Mouse (Mus musculus) heart, embryonic 15.5 days (tissue): ENCODE data around the gene Serpine2. TPM values are rescaled to one million over a fixed set of nuclear protein-coding genes. Genes with fewer than 3 reads are reported as not detected.

Experiments used
- ATAC-seq: fragments of 200-750 bp; cut with Nextera tagmentation; replicated peaks from 2 replicates; pipeline ENCODE4 v1.8.0; 2017; ENCODE audit warnings: low read depth, moderate TSS enrichment; ENCODE audit not compliant: insufficient number of reproducible peaks, insufficient read depth, low FRiP score
- H3K27ac ChIP-seq: fragments of 300-500 bp; sonication (generic); 2 replicates; pipeline ENCODE4 v1.5.1; 2015; ENCODE audit warnings: mild to moderate bottlenecking, inconsistent platforms
- H3K27me3 ChIP-seq: fragments of 300-500 bp; sonication (generic); 2 replicates; pipeline ENCODE4 v1.6.1; 2015; ENCODE audit warnings: inconsistent platforms
- H3K36me3 ChIP-seq: fragments of 300-500 bp; sonication (generic); 2 replicates; pipeline ENCODE4 v1.6.1; 2015; ENCODE audit warnings: mild to moderate bottlenecking, inconsistent platforms
- H3K4me1 ChIP-seq: fragments of 300-500 bp; sonication (generic); replicated peaks from 2 replicates; pipeline ENCODE4 v1.6.1; 2015; ENCODE audit warnings: inconsistent platforms
- H3K4me2 ChIP-seq: fragments of 300-500 bp; sonication (generic); 2 replicates; pipeline ENCODE4 v1.6.1; 2015; ENCODE audit warnings: inconsistent platforms, mild to moderate bottlenecking, moderate library complexity
- H3K4me3 ChIP-seq: fragments of 300-500 bp; sonication (generic); 2 replicates; pipeline ENCODE4 v1.5.1; 2015; ENCODE audit warnings: mild to moderate bottlenecking, inconsistent platforms
- H3K9ac ChIP-seq: fragments of 300-500 bp; sonication (generic); 2 replicates; pipeline ENCODE4 v1.6.1; 2015; ENCODE audit warnings: mild to moderate bottlenecking, inconsistent platforms
- H3K9me3 ChIP-seq: fragments of 300-500 bp; sonication (generic); replicated peaks from 2 replicates; pipeline ENCODE4 v1.6.1; 2016; ENCODE audit warnings: inconsistent platforms
- WGBS: fragments of 180-500 bp; shearing (Covaris S2); methylation state at CpG from one replicate; pipeline ENCODE4 v1.1.7; 2015; ENCODE audit warnings: mixed read lengths; 5-methylcytosine and 5-hydroxymethylcytosine counted together
- polyA plus RNA-seq: library from polyadenylated mRNA; unstranded; fragments of >200 nt; fragmentation: Nextera tagmentation; extraction: Ambion mirVana; gene quantifications from 2 replicates; pipeline ENCODE4 v1.2.1, GENCODE M21; 2015

Serpine2 gene
- polyA plus RNA-seq, 1 experiment from 2014 or later, result 99.4 TPM

- no peaks in the 10 kb centered on the region for H3K36me3 ChIP-seq
- H3K4me1 ChIP-seq, result peaks cover 12% of the 10 kb centered on the region
- 36% methylated on average over 5 of the region's 5 CpGs for WGBS
- no peak overlapping the region for H3K4me2 ChIP-seq
- H3K4me3 ChIP-seq, result no peak overlapping the region
- no peak overlapping the region for H3K9ac ChIP-seq
- H3K27ac ChIP-seq, result no peak overlapping the region
- no peaks in the 10 kb centered on the region for H3K9me3 ChIP-seq
- 0 out of 2 replicates have a peak, but pooled peaks have one; percentile 35 for ATAC-seq
- H3K27me3 ChIP-seq, result no peaks in the 10 kb centered on the region
Observed at GRCm38 (mm10) chr1:79806865-79807264, 54.1 kb downstream of the Serpine2 start.

- ATAC-seq, result no peak
- no peaks in the 10 kb centered on the region for H3K36me3 ChIP-seq
- no peak overlapping the region for H3K4me2 ChIP-seq
Observed at GRCm38 (mm10) chr1:79803614-79804013, 57.4 kb downstream of the Serpine2 start.

GRCm38 (mm10) chr1:79802858-79803427 is 58.0 kb downstream of the Serpine2 start:
- WGBS, result 72% methylated on average over 11 of the region's 11 CpGs
- no peak overlapping the region for H3K27ac ChIP-seq

More at GRCm38 (mm10) chr1:79803614-79804013, 57.4 kb downstream of the Serpine2 start:
- 82% methylated on average over 7 of the region's 7 CpGs for WGBS
- Histone ChIP-seq H3K9me3 (no peaks in the 10 kb centered on the region), H3K27ac (no peak overlapping the region), H3K9ac (no peak overlapping the region), H3K4me3 (no peak overlapping the region), H3K27me3 (no peaks in the 10 kb centered on the region), H3K4me1 (peaks cover 7% of the 10 kb centered on the region)

GRCm38 (mm10) chr1:79797084-79797483 is 63.9 kb downstream of the Serpine2 start:
- no peak overlapping the region for H3K4me2 ChIP-seq
- H3K27ac ChIP-seq, result no peak overlapping the region
- H3K4me1 ChIP-seq, result peaks cover 7% of the 10 kb centered on the region; the same call in 1 of the 2 replicates
- H3K9me3 ChIP-seq, result no peaks in the 10 kb centered on the region
- H3K4me3 ChIP-seq, result no peak overlapping the region
- H3K36me3 ChIP-seq, result no peaks in the 10 kb centered on the region
- no peak for ATAC-seq
- 48% methylated on average over 3 of the region's 3 CpGs for WGBS
- H3K27me3 ChIP-seq, result no peaks in the 10 kb centered on the region
- no peak overlapping the region for H3K9ac ChIP-seq

More at GRCm38 (mm10) chr1:79802858-79803427, 58.0 kb downstream of the Serpine2 start:
- Histone ChIP-seq H3K4me3 (no peak overlapping the region), H3K9ac (no peak overlapping the region), H3K9me3 (no peaks in the 10 kb centered on the region), H3K4me2 (no peak overlapping the region), H3K36me3 (no peaks in the 10 kb centered on the region), H3K27me3 (no peaks in the 10 kb centered on the region), H3K4me1 (peaks cover 7% of the 10 kb centered on the region)
- no peak for ATAC-seq

- Histone ChIP-seq H3K36me3 (peaks cover 15% of the 10 kb centered on the region), H3K9me3 (no peaks in the 10 kb centered on the region), H3K27me3 (no peaks in the 10 kb centered on the region), H3K27ac (no peak overlapping the region), H3K4me1 (peaks cover 3% of the 10 kb centered on the region; the same call in 1 of the 2 replicates), H3K4me3 (no peak overlapping the region), H3K9ac (no peak overlapping the region), H3K4me2 (no peak overlapping the region)
- 56% methylated on average over 7 of the region's 7 CpGs for WGBS
- ATAC-seq, result no peak
Observed at GRCm38 (mm10) chr1:79786267-79786927, 74.6 kb downstream of the Serpine2 start.

GRCm38 (mm10) chr1:79782433-79782832 is 78.5 kb downstream of the Serpine2 start:
- H3K9me3 ChIP-seq, result no peaks in the 10 kb centered on the region
- H3K4me3 ChIP-seq, result no peak overlapping the region
- H3K27ac ChIP-seq, result no peak overlapping the region
- H3K27me3 ChIP-seq, result no peaks in the 10 kb centered on the region
- no peak for ATAC-seq
- no peak overlapping the region for H3K4me2 ChIP-seq
- H3K9ac ChIP-seq, result no peak overlapping the region
- H3K4me1 ChIP-seq, result peaks cover 5% of the 10 kb centered on the region; the same call in 1 of the 2 replicates
- 87% methylated on average over 3 of the region's 3 CpGs for WGBS
- H3K36me3 ChIP-seq, result peaks cover 50% of the 10 kb centered on the region

- H3K27me3 ChIP-seq, result no peaks in the 10 kb centered on the region
- H3K9me3 ChIP-seq, result no peaks in the 10 kb centered on the region
- no peak for ATAC-seq
- H3K4me1 ChIP-seq, result peaks cover 10% of the 10 kb centered on the region
- 80% methylated on average over 11 of the region's 11 CpGs for WGBS
- H3K4me2 ChIP-seq, result no peak overlapping the region
- H3K36me3 ChIP-seq, result peaks cover 50% of the 10 kb centered on the region
- no peak overlapping the region for H3K4me3 ChIP-seq
- H3K9ac ChIP-seq, result no peak overlapping the region
- no peak overlapping the region for H3K27ac ChIP-seq
Observed at GRCm38 (mm10) chr1:79778011-79778410, 83.0 kb downstream of the Serpine2 start.

- Histone ChIP-seq H3K36me3 (peaks cover 31% of the 10 kb centered on the region), H3K4me2 (peak within 1 kb of the TSS; percentile 67), H3K27me3 (no peaks in the 10 kb centered on the region), H3K9ac (peak within 1 kb of the TSS; percentile 92), H3K4me1 (peaks cover 10% of the 10 kb centered on the region), H3K27ac (peak within 1 kb of the TSS; percentile 88), H3K9me3 (no peaks in the 10 kb centered on the region), H3K4me3 (peak within 1 kb of the TSS; percentile 95)
- whole genome bisulfite sequencing, result under 1% methylated on average over 38 of the region's 38 CpGs
- peak; percentile 98 for ATAC-seq
Observed at GRCm38 (mm10) chr1:79775927-79776458, 85.0 kb downstream of the Serpine2 start, which contains the start of the genes Mrpl44 and Wdfy1. Gene Mrpl44 (plus strand): TSS chr1:79776018. Gene Wdfy1 (minus strand): TSS chr1:79776143.

- no peaks in the 10 kb centered on the region for H3K27me3 ChIP-seq
- no peak overlapping the region for H3K9ac ChIP-seq
Observed at GRCm38 (mm10) chr1:79774164-79774780, 86.7 kb downstream of the Serpine2 start.

GRCm38 (mm10) chr1:79768231-79768630 is 92.7 kb downstream of the Serpine2 start:
- no peaks in the 10 kb centered on the region for H3K9me3 ChIP-seq
- H3K4me1 ChIP-seq, result no peaks in the 10 kb centered on the region
- H3K4me3 ChIP-seq, result no peak overlapping the region
- H3K27me3 ChIP-seq, result no peaks in the 10 kb centered on the region
- WGBS, result 50% methylated on average over 1 of the region's 1 CpGs
- H3K4me2 ChIP-seq, result no peak overlapping the region
- no peaks in the 10 kb centered on the region for H3K36me3 ChIP-seq
- no peak for ATAC-seq
- no peak overlapping the region for H3K27ac ChIP-seq
- H3K9ac ChIP-seq, result no peak overlapping the region

More at GRCm38 (mm10) chr1:79774164-79774780, 86.7 kb downstream of the Serpine2 start:
- 73% methylated on average over 4 of the region's 4 CpGs for WGBS
- Histone ChIP-seq H3K27ac (no peak overlapping the region), H3K36me3 (peaks cover 15% of the 10 kb centered on the region), H3K4me3 (no peak overlapping the region), H3K4me2 (no peak overlapping the region), H3K9me3 (no peaks in the 10 kb centered on the region), H3K4me1 (peaks cover 10% of the 10 kb centered on the region)
- no peak for ATAC-seq

- no peak for ATAC-seq
- Histone ChIP-seq H3K9ac (no peak overlapping the region), H3K27ac (no peak overlapping the region), H3K9me3 (no peaks in the 10 kb centered on the region), H3K27me3 (no peaks in the 10 kb centered on the region), H3K4me3 (no peak overlapping the region), H3K36me3 (no peaks in the 10 kb centered on the region), H3K4me1 (peaks cover 26% of the 10 kb centered on the region), H3K4me2 (no peak overlapping the region)
- 59% methylated on average over 1 of the region's 1 CpGs for WGBS
Observed at GRCm38 (mm10) chr1:79764483-79764882, 96.5 kb downstream of the Serpine2 start.
